Mouse (Mus musculus): ENCODE results near the gene Med8. TPM values are rescaled to one million over a fixed set of nuclear protein-coding genes. Genes with fewer than 3 reads are reported as not detected.
A peak's percentile ranks its signal among the peaks of the same experiment; 100 is the strongest.

Med8 gene
- polyA plus RNA-seq, 1 experiment, result 77.2 TPM

DNA sequence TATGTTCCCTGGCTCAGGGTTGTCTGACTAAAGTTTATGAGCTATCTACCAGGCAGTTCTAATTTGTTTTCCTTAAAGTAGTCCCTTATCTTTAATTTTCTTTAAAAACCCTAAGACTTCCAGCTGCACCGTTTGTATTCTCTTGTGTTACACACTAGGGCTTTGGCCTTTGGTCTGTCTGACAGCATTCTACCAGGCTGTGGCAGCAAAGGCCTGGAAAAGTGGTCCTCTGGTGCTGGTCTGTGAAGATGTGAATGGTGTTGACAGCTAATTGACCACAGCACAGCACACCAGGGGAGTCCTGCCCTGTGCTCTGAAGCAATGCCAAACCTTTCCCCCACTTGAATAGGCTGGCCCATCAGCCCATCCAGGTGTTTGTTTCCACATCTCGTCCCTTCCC, 6.6 kb downstream of the Med8 start:
- H3K79me3 ChIP-seq (ENCODE audit: low read depth), result peaks cover under 1% of the 10 kb centered on the region
- peaks cover 10% of the 10 kb centered on the region for H3K79me2 ChIP-seq (ENCODE audit: control insufficient read depth, insufficient read depth)
- no peak overlapping the region for H3K4me3 ChIP-seq (ENCODE audit: insufficient read depth, poor library complexity, severe bottlenecking)
- H3K27me3 ChIP-seq (ENCODE audit: control insufficient read depth, insufficient read depth, insufficient read length), result no peaks in the 10 kb centered on the region
- peaks cover 69% of the 10 kb centered on the region for H3K36me3 ChIP-seq (ENCODE audit: control insufficient read depth, insufficient read depth)
- no peak overlapping the region for H3ac ChIP-seq (ENCODE audit: control insufficient read depth, insufficient read length, low read depth)
- TF ChIP-seq FOSL1 (IDR thresholded peaks at IDR 0.05; ENCODE audit: insufficient read depth, low read length, poor library complexity, severe bottlenecking) (no peak), MAX (IDR thresholded peaks at IDR 0.05) (no peak), CEBPB (IDR thresholded peaks at IDR 0.05; ENCODE audit: low read depth) (no peak), CTCF (IDR thresholded peaks at IDR 0.05; ENCODE audit: control insufficient read depth, insufficient read depth, insufficient read length) (no peak), MYOG (IDR thresholded peaks at IDR 0.05; ENCODE audit: control insufficient read depth, extremely low read depth, insufficient read length) (no peak), MYOD1 (IDR thresholded peaks at IDR 0.05; ENCODE audit: control insufficient read depth, insufficient read length, low read depth) (no peak)

DNA sequence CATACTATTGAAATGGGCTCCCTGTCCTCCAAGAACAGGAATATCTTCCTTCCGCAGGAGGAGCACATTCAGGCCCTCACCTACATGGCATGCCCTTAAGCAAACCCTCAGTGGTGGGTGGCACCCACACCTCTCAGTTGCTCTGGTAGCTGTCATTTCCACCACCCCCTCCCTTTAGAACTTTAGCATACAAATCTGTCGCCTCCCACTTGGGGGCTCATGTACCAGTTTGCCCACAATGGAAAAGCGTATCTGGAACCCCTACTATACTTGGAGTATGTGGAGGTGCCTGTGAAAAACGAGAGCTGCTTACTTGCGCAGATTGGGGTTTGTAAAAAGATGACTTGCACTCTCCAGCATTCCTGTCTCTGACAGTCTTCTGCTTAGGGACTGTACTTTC, 7.2 kb downstream of the Med8 start:
- Histone ChIP-seq H3K36me3 (ENCODE audit: control insufficient read depth, insufficient read depth) (peaks cover 65% of the 10 kb centered on the region), H3K4me3 (ENCODE audit: insufficient read depth, poor library complexity, severe bottlenecking) (no peak overlapping the region)
- no peak for TF ChIP-seq CEBPB (IDR thresholded peaks at IDR 0.05; ENCODE audit: low read depth)
- TF ChIP-seq FOSL1 (IDR thresholded peaks at IDR 0.05; ENCODE audit: insufficient read depth, low read length, poor library complexity, severe bottlenecking), result no peak
- TF ChIP-seq MYOG (IDR thresholded peaks at IDR 0.05; ENCODE audit: control insufficient read depth, extremely low read depth, insufficient read length), result no peak

GRCm38 (mm10) chr4:118417112-118417797, 8.1 kb downstream of the Med8 start:
- no peaks in the 10 kb centered on the region for H3K79me2 ChIP-seq (ENCODE audit: control insufficient read depth, insufficient read depth)
- H3K4me3 ChIP-seq (ENCODE audit: insufficient read depth, poor library complexity, severe bottlenecking), result no peak overlapping the region
- peaks cover 56% of the 10 kb centered on the region for H3K36me3 ChIP-seq (ENCODE audit: control insufficient read depth, insufficient read depth)
- H3ac ChIP-seq (ENCODE audit: control insufficient read depth, insufficient read length, low read depth), result no peak overlapping the region
- no peaks in the 10 kb centered on the region for H3K27me3 ChIP-seq (ENCODE audit: control insufficient read depth, insufficient read depth, insufficient read length)
- no peaks in the 10 kb centered on the region for H3K79me3 ChIP-seq (ENCODE audit: low read depth)
- TF ChIP-seq FOSL1 (IDR thresholded peaks at IDR 0.05; ENCODE audit: insufficient read depth, low read length, poor library complexity, severe bottlenecking) (no peak), CEBPB (IDR thresholded peaks at IDR 0.05; ENCODE audit: low read depth) (no peak), USF1 (IDR thresholded peaks at IDR 0.05; ENCODE audit: low read depth) (no peak), MAX (IDR thresholded peaks at IDR 0.05) (no peak), MYOD1 (IDR thresholded peaks at IDR 0.05; ENCODE audit: control insufficient read depth, insufficient read length, low read depth) (no peak), CTCF (IDR thresholded peaks at IDR 0.05; ENCODE audit: control insufficient read depth, insufficient read depth, insufficient read length) (no peak), MYOG (IDR thresholded peaks at IDR 0.05; ENCODE audit: control insufficient read depth, extremely low read depth, insufficient read length) (no peak)

More for the DNA sequence above, 7.2 kb downstream of the Med8 start:
- H3K79me2 ChIP-seq (ENCODE audit: control insufficient read depth, insufficient read depth), result peaks cover 4% of the 10 kb centered on the region
- H3K79me3 ChIP-seq (ENCODE audit: low read depth), result no peaks in the 10 kb centered on the region
- H3K27me3 ChIP-seq (ENCODE audit: control insufficient read depth, insufficient read depth, insufficient read length), result no peaks in the 10 kb centered on the region
- H3ac ChIP-seq (ENCODE audit: control insufficient read depth, insufficient read length, low read depth), result no peak overlapping the region

DNA sequence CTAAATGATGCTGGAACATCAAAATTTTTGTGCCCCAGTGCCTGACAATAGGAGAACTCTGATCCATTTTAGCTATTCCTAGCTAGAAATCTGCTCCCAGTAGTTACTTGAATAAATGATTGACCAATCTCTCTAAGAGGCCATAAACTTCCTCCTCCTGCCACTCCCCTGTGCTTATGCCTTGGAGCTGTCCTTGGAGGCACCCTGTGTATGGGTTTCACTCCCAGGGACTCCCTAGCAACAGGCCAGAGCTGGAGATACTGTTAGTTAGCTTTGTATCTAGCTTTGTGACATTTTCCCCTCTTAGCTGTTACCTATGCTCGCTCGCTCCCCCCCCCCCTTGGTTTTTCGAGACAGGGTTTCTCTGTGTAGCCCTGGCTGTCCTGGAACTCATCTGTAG, 12.2 kb downstream of the Med8 start:
- TF ChIP-seq CEBPB (IDR thresholded peaks at IDR 0.05; ENCODE audit: low read depth) (no peak), MYOD1 (IDR thresholded peaks at IDR 0.05; ENCODE audit: control insufficient read depth, insufficient read length, low read depth) (no peak), USF1 (IDR thresholded peaks at IDR 0.05; ENCODE audit: low read depth) (no peak), CTCF (IDR thresholded peaks at IDR 0.05; ENCODE audit: control insufficient read depth, insufficient read depth, insufficient read length) (no peak)
- no peaks in the 10 kb centered on the region for H3K79me2 ChIP-seq (ENCODE audit: control insufficient read depth, insufficient read depth)
- H3K36me3 ChIP-seq (ENCODE audit: control insufficient read depth, insufficient read depth), result peaks cover 17% of the 10 kb centered on the region
- no peaks in the 10 kb centered on the region for H3K27me3 ChIP-seq (ENCODE audit: control insufficient read depth, insufficient read depth, insufficient read length)
- no peaks in the 10 kb centered on the region for H3K79me3 ChIP-seq (ENCODE audit: low read depth)
- H3K4me3 ChIP-seq (ENCODE audit: insufficient read depth, poor library complexity, severe bottlenecking), result no peak overlapping the region
- no peak overlapping the region for H3ac ChIP-seq (ENCODE audit: control insufficient read depth, insufficient read length, low read depth)

DNA sequence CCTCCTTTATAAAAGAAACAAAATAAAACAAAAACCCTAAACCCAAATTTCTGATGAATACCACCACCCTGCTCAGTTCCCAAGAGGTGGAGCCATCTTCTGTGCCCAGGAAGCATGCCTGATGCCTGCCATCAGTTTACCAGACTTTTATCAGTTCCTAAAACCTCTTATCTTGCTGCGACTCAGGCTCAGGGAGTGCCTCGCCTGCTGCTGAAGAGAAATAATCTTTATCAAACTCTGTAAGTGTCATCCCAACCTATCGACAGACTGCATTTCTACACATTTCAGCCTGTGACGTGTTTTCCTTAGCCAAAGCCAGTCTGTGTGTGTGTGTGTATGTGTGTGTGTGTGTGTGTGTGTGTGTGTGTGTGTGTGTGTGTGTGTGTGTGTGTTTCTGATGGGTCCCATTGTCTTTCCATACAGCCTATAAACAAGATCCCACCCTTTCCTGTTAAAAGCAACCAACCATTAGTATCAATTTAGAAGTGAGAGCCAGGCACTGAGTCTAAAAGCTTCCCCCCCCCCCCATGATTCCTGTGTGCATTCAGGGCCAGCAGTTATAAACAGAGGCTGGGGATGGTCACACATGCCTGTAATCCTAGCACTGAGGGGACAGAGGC, 15.5 kb downstream of the Med8 start:
- H3K79me3 ChIP-seq (ENCODE audit: low read depth), result peaks cover 10% of the 10 kb centered on the region
- H3K79me2 ChIP-seq (ENCODE audit: control insufficient read depth, insufficient read depth), result peaks cover 15% of the 10 kb centered on the region
- no peak overlapping the region for H3K4me3 ChIP-seq (ENCODE audit: insufficient read depth, poor library complexity, severe bottlenecking)
- no peaks in the 10 kb centered on the region for H3K27me3 ChIP-seq (ENCODE audit: control insufficient read depth, insufficient read depth, insufficient read length)
- no peak for TF ChIP-seq CTCF (IDR thresholded peaks at IDR 0.05; ENCODE audit: control insufficient read depth, insufficient read depth, insufficient read length)
- no peak for TF ChIP-seq CEBPB (IDR thresholded peaks at IDR 0.05; ENCODE audit: low read depth)
- TF ChIP-seq USF1 (IDR thresholded peaks at IDR 0.05; ENCODE audit: low read depth), result no peak
- no peak for TF ChIP-seq MYOD1 (IDR thresholded peaks at IDR 0.05; ENCODE audit: control insufficient read depth, insufficient read length, low read depth)
- no peak for TF ChIP-seq MYOG (IDR thresholded peaks at IDR 0.05; ENCODE audit: control insufficient read depth, extremely low read depth, insufficient read length)
- TF ChIP-seq MAX (IDR thresholded peaks at IDR 0.05), result no peak
- no peak for TF ChIP-seq FOSL1 (IDR thresholded peaks at IDR 0.05; ENCODE audit: insufficient read depth, low read length, poor library complexity, severe bottlenecking)
- no peak overlapping the region for H3ac ChIP-seq (ENCODE audit: control insufficient read depth, insufficient read length, low read depth)
- peaks cover 10% of the 10 kb centered on the region for H3K36me3 ChIP-seq (ENCODE audit: control insufficient read depth, insufficient read depth)

GRCm38 (mm10) chr4:118425374-118425773, 16.2 kb downstream of the Med8 start:
- H3K27me3 ChIP-seq (ENCODE audit: control insufficient read depth, insufficient read depth, insufficient read length), result no peaks in the 10 kb centered on the region
- peaks cover 16% of the 10 kb centered on the region for H3K79me3 ChIP-seq (ENCODE audit: low read depth)
- no peak overlapping the region for H3ac ChIP-seq (ENCODE audit: control insufficient read depth, insufficient read length, low read depth)
- no peak for TF ChIP-seq CEBPB (IDR thresholded peaks at IDR 0.05; ENCODE audit: low read depth)
- TF ChIP-seq MYOD1 (IDR thresholded peaks at IDR 0.05; ENCODE audit: control insufficient read depth, insufficient read length, low read depth), result no peak
- TF ChIP-seq MYOG (IDR thresholded peaks at IDR 0.05; ENCODE audit: control insufficient read depth, extremely low read depth, insufficient read length), result no peak
- TF ChIP-seq USF1 (IDR thresholded peaks at IDR 0.05; ENCODE audit: low read depth), result no peak
- TF ChIP-seq CTCF (IDR thresholded peaks at IDR 0.05; ENCODE audit: control insufficient read depth, insufficient read depth, insufficient read length), result no peak
- no peak for TF ChIP-seq FOSL1 (IDR thresholded peaks at IDR 0.05; ENCODE audit: insufficient read depth, low read length, poor library complexity, severe bottlenecking)
- TF ChIP-seq MAX (IDR thresholded peaks at IDR 0.05), result no peak
- H3K4me3 ChIP-seq (ENCODE audit: insufficient read depth, poor library complexity, severe bottlenecking), result peak overlapping the region; percentile 6
- peaks cover 3% of the 10 kb centered on the region for H3K36me3 ChIP-seq (ENCODE audit: control insufficient read depth, insufficient read depth)
- peaks cover 22% of the 10 kb centered on the region for H3K79me2 ChIP-seq (ENCODE audit: control insufficient read depth, insufficient read depth)
